In the genomic region with DNA sequence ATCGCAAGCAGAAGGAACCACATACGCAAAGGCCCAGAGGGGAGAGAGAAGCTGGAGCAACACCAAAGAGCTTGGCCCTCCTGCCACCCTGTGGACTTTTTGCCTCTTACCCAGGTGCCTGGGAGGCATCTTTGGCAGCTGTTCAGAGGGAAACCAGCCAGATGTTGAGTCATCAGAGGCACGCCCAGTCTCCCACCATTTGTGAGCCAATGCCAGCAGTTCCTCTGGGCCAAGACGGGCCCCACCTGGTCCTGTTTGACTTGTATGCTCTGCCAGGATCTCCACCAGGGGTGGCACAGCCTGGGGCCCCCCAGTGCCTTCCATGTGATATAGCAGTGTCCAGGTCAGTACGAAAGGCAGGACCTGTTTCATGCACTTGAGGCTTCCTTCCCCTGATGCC, we compare ENCODE assay signal across 10 mouse cellular contexts. TPM values are rescaled to one million over a fixed set of nuclear protein-coding genes. Genes with fewer than 3 reads are reported as not detected.
DNase-seq lines count a peak whose midpoint lies in the region; ATAC-seq and TF ChIP-seq lines count a peak whose summit lies in the region.
"Had no signal": no experiment of that assay in that cellular context is flagged by ENCODE, and none has a peak within 500 bp of the region (broad histone marks: within the 10 kb centered on the region; RNA-seq: fewer than 3 reads in every experiment).

No protein-coding gene starts in this region.

- no peak overlapping the region for H3K27ac ChIP-seq in liver, postnatal 0 days (ENCODE audit: low read depth)
- H3K27ac ChIP-seq: kidney, postnatal 0 days had no signal

- no peaks in the 10 kb centered on the region for H3K4me1 ChIP-seq in liver, postnatal 0 days (ENCODE audit: insufficient read depth)

- H3K4me3 ChIP-seq in liver, postnatal 0 days (ENCODE audit: low read depth, low read length): no peak overlapping the region
- H3K4me3 ChIP-seq: megakaryocyte, embryonic 14.5 days had no signal

- 78% methylated on average over 5 of the region's 5 CpGs for WGBS in liver, postnatal 0 days (ENCODE audit: insufficient replicate concordance)

- no peaks in the 10 kb centered on the region for H3K36me3 ChIP-seq in liver, postnatal 0 days (replicated peaks; ENCODE audit: insufficient read depth, low read length)

- H3K27me3 ChIP-seq in liver, postnatal 0 days (ENCODE audit: insufficient read depth, low read length): no peaks in the 10 kb centered on the region
- H3K27me3 ChIP-seq: megakaryocyte, embryonic 14.5 days had no signal

- TF ChIP-seq POLR2A in brain, embryonic 14.5 days (IDR thresholded peaks at IDR 0.05; ENCODE audit: borderline replicate concordance, extremely low read depth, insufficient read depth, insufficient read length, poor library complexity, severe bottlenecking): no peak

- H3K4me2 ChIP-seq in liver, postnatal 0 days (ENCODE audit: low read depth, low read length): no peak overlapping the region

- peak; percentile 47 for DNase-seq in liver, postnatal 0 days
- no peak for DNase-seq in liver
- DNase-seq in brain, embryonic 14.5 days (ENCODE audit: low read depth): peak; percentile 12
- DNase-seq in kidney, postnatal 25 days: peak; percentile 73 to 79
- peak; percentile 41 for DNase-seq in urinary bladder, postnatal 25 days (ENCODE audit: low spot score)
- DNase-seq in embryo, embryonic 10.5 days (ENCODE audit: low spot score): no peak
- no peak for DNase-seq in embryo, embryonic 10 days (ENCODE audit: low spot score)
- DNase-seq: right cerebral cortex, adult 18-20 months had no signal

- 0 out of 2 replicates have a peak, but pooled peaks have one; percentile 11 for TF ChIP-seq CTCF in liver, postnatal 0 days (IDR thresholded peaks at IDR 0.05; ENCODE audit: low read depth)
- no peak for TF ChIP-seq CTCF in brain, embryonic 14.5 days (IDR thresholded peaks at IDR 0.05; ENCODE audit: borderline replicate concordance, extremely low read depth, insufficient read depth, insufficient read length)

- no peak for TF ChIP-seq EP300 in liver, postnatal 0 days (IDR thresholded peaks at IDR 0.05; ENCODE audit: low read depth)

- peak; percentile 45; the same call in 1 of the 2 replicates for ATAC-seq in liver, postnatal 0 days

- no peak overlapping the region for H3K9ac ChIP-seq in liver, postnatal 0 days (replicated peaks)

- H3K9me3 ChIP-seq in liver, postnatal 0 days (ENCODE audit: low read length): no peaks in the 10 kb centered on the region

RNA-seq across cellular contexts. Expression of gene Rbpj, which starts 21.9 kb away (rescaled TPM):
- 6.1 and 6.4 TPM in 2 replicates for polyA plus RNA-seq in liver, postnatal 0 days (2015; fragmentation: Nextera tagmentation; extraction: Ambion mirVana)
- 59.4 and 62.6 TPM in 2 replicates for polyA plus RNA-seq in brain, embryonic 14.5 days (2012; rRNA removed)

Comparison
In these comparisons a context has a peak if more than half of its experiments do, and no peak if none do; other contexts are left out.
1. DNase-seq: peak in liver, postnatal 0 days (single experiment), brain, embryonic 14.5 days (single experiment), kidney, postnatal 25 days (2 of 2) and urinary bladder, postnatal 25 days (single experiment); none in liver (single experiment), embryo, embryonic 10.5 days (single experiment) and embryo, embryonic 10 days (single experiment).